Mouse (Mus musculus) mesoderm, embryonic 11.5 days (tissue): Measurements from ENCODE around the gene Eif6.

Experiments used
- DNase-seq: peaks from one replicate; pipeline ENCODE4 v3.0.0-alpha.2; 2012; ENCODE audit warnings: low read depth, low spot score

Eif6 gene

GRCm38 (mm10) chr2:155825904-155826629, 658 bp downstream of the Eif6 start:
- no peak for DNase-seq

DNA sequence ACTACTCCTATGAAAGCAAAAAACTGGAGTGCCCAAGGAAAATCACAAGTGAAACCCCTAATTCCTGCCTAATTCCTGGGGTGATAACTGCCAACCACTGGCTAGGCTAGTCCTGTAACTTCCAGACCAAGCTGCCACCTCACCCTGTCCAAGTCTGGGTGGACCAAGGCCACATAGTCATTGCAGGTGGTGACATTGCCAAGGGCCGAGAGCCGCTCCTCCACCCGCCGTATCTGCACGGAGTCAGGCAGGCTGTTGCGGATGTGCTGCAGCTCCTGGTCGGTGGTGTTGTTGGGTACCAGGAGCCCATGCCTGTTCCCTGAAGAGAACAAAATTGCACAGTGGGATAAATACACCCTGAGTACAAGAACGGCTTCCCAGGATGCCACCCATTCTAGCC, 3.0 kb downstream of the Eif6 start:
- DNase-seq = no peak

DNA sequence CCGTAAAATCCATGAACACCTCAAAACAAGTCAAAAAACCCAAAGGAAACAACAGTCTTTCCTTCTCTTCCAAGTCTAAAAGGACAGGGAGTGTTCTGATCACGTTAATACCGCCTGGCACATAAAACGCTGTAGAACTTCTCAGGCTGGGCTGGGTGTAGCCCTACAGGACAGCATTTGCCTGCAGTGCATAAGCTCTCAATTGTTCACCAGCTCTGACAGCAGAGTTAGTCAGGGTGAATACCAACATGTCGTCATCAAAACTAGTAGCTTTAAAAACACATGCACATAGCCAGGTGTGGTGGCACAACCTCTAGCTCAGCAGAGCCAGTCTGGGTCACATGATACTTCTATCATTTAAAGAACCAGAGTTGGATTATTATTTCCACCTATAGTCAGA, 5.9 kb downstream of the Eif6 start:
- no peak for DNase-seq

GRCm38 (mm10) chr2:155819449-155820251, 7.1 kb downstream of the Eif6 start:
- no peak for DNase-seq

DNA sequence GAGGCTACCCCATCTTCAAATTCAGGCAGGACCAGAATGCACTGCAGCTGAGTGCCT, 7.5 kb downstream of the Eif6 start, which contains the start of gene BC029722:
Gene BC029722 (minus strand): TSS at position 35 of the 57 bp plus-strand sequence.
- DNase-seq = no peak

GRCm38 (mm10) chr2:155818596-155819391, 7.9 kb downstream of the Eif6 start:
- peak; percentile 87 for DNase-seq

DNA sequence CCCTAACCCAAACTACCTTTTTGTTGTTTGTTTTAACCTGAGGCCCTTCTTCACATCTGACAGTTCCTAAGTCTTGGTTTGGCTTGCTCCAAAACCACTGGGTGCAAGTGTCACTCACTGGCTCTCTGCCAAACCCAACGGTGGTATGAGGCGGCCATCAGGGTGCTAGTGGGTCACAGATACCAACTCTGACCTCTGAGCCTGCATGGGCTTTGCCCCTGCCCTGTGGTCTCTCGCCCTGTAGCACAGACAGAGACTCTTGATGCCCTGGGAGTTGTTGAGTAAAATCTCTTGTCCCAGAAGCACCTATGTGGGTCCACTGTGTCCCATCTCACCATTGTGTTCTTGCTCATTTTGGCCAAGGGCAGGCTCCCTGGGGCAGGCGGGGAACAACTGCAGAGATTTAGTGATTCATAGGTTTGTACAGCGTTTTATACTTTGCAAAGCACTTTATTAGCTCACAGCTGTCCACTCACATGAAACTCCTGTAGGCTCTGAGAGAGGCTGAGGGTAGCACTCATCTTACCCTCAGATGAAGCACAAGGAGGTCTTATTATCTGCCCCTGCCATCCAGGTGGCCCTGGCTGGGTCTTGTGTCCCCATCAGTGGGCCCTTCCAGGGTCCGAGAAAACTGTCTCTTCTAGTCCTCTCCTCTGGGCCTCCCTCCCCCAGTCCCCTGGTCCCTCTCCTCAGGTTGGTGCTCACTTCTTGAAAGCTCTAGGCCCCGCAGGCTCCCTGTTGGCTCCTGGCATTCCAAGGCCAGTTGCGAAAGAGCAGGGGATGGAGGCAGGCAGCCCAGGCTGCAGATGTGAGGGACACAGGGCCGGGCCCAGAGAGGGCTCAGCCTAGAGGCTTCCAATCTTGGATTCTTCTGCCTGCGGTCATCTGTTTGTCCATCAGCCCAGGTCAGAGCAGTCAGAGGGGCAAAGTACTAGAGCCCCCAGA, 9.2 kb downstream of the Eif6 start:
- no peak for DNase-seq

DNA sequence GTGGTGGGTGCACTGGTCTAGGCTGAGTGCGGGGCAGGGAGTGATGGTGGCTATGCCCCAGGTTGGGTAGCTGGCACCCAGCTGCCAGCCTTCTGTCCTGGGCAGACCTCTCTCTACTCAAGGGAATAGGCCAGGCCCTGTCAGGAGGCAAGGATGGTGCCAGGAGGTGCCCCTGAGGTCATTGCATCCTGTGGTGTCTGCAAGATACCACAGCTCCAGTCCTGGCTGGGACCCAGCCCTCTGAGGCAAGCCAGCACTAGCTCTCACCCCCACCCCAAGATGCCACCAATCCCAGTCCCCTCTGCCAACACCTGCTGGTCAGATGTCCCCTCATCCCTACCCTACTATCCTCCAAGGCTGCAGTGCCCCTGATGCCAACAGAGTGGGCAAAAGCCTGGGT, 10.5 kb downstream of the Eif6 start:
- DNase-seq = no peak

DNA sequence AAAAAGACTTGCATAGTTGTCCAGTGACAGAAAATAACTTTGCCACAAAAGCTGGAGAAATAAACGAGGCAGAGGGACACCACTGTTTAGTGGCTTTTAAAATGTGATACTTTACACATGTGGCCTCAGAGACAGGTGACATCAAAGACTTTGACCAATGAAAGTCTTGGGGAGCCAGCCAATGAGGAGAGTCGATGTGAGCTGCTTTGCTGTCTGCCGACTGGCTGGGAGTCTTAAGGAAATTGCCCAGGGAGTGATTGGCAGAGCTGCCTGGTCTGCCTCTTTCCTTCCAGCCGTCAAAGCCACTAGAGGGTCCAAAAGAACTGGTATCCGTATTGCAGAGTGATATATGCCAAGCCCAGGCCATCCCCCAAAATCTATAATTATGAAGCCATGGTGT, 11.9 kb downstream of the Eif6 start:
- no peak for DNase-seq

DNA sequence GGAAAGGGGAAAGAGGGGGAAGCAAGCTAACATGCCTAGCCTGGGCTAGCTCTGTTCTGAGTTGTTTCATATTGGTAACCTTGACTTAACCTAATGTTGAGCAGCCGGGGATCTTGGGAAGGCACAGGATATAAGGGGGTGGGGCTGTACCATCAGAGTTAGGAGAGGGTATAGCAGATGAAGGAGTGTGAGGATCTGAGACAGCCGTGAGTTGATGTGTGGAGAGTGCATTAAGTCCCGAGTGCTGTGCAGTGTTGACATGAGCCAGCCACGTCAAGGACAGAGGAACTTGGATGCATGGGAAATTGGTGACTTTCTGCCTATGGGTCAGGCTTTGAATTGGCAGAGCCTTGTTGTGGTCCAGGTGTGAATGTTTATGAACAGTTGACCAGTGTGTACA, 14.1 kb downstream of the Eif6 start:
- DNase-seq = no peak

DNA sequence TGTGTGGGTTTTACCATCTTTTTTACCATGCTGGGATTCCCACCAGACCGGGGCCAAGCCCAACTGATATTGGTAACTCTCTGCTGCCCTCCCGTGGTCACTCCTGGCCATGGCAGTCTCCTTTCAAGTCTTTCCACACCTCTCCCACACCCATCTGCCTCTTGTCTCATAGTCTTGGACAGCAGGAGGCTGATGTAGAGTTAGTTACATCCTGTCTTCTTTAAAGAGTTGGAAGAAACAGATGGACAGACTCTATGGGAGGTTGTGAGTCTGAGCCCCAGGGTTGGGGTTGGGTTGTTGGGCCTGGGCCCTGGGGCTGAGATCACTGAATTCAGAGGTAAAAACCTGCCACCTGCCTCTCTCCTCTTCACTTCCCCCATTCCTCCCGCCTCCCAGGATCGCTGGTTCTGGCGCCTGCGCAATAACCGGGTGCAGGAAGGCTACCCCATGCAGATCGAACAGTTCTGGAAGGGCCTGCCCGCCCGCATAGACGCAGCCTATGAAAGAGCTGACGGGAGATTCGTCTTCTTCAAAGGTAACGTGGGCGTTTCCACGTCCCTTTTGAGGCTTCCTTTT, 14.8 kb downstream of the Eif6 start:
- DNase-seq = peak; percentile 81

- no peak for DNase-seq
Measured at GRCm38 (mm10) chr2:155809620-155810019, 17.1 kb downstream of the Eif6 start.

DNA sequence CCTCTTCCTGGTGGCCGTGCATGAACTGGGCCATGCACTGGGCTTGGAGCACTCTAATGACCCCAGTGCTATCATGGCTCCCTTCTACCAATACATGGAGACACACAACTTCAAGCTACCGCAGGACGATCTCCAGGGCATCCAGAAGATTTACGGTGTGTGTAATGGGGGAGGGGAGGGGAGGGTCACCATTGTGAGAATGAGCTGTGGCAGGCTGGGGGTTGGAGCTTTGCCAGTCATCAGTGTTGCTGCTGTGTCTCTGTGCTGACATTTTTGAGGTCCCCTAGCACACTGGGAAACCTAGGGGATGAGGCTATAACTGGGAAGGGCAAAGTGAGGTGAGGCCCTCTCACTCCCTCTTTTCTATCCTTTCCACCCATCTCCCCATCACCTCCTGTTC, 19.3 kb downstream of the Eif6 start:
- DNase-seq = no peak

DNA sequence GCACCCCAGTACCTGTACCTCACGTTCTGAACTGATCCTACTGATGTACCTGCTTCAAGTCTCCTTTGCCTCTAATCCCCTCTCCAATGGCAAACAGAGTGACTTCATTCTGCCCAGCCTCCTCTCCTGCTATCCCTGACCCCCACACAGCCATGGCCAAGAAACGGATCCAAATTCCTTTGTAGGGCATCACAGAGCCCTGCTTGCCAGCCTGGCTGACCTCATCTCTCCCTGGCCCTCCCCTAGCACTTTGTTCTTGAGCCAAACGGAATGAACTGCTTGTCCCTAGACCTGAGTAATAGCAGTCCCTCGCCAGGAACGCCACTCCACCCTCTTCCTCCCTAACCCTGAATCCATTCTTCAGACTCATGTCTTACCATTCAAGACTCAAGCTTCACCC, 20.2 kb downstream of the Eif6 start:
- DNase-seq = no peak

DNA sequence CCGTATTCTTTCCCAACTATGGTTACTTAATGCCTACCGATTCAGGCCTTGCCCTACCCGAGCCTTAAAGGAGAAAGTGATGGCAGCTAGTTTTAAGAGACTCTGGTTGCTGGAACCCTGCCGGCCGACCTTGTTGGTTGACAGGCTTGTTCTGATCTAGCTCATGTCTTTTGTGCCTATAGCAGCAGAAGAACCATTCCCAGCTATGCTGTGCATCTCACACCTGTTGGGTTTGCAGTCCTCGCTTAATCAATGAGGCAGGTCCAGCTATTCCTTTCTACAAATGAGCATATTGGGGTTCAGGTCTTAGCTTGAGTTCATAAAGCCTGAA, 20.8 kb downstream of the Eif6 start:
- no peak for DNase-seq

GRCm38 (mm10) chr2:155805231-155805924, 21.3 kb downstream of the Eif6 start:
- no peak for DNase-seq

DNA sequence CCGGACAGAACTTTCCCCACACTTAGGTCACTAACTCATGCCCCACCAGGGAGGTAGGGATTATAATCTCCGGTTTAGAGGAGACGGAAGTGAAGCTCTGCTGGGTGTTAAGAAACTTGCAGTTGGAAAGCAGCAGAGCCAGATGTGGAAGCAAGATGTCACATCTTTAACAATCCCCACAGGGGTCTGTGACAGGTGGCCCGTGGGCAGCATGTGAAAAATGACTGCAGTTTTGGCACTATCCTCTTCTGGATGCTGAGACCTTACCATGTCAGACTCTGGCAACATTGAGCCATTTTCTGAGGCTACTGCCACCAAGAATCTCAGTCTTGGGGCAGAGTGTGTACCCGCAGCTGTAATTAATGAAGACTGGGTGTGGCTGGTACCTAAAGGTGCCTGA, 22.7 kb downstream of the Eif6 start:
- DNase-seq = no peak

GRCm38 (mm10) chr2:155802761-155803160, 24.0 kb downstream of the Eif6 start:
- peak; percentile 43 for DNase-seq

DNA sequence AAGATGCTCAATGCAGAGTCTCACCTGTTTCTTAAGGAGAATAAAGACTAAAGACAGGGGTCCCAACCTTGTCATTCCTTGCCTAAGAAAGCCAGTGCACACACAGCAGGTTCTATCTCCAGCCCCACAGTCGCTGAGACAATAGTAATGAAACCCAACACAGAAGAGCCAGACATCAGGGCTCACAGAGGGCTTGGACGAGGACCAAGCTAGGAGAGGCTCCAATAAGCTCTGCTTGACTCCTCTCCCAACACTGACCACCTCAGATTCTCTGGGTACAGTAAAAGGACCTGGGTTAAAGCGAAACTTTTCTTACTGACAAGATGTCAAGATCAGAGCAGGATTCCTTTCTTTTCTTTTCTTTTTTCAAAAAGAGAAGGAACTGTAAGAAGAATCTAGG, 28.1 kb downstream of the Eif6 start:
- DNase-seq = no peak

- no peak for DNase-seq
Measured at GRCm38 (mm10) chr2:155794674-155795445, 31.9 kb downstream of the Eif6 start.
